Mouse (Mus musculus): ENCODE data around the gene Ctcfl. TPM values are rescaled to one million over a fixed set of nuclear protein-coding genes. Genes with fewer than 3 reads are reported as not detected.
"Not testable (repeated sequence)": the region's sequence is repeated elsewhere in the genome, so short reads cannot be mapped to it uniquely, and the experiment has no call there.

The Ctcfl gene
- polyA plus RNA-seq, 1 experiment from 2014 or later = 0.15 TPM

DNA sequence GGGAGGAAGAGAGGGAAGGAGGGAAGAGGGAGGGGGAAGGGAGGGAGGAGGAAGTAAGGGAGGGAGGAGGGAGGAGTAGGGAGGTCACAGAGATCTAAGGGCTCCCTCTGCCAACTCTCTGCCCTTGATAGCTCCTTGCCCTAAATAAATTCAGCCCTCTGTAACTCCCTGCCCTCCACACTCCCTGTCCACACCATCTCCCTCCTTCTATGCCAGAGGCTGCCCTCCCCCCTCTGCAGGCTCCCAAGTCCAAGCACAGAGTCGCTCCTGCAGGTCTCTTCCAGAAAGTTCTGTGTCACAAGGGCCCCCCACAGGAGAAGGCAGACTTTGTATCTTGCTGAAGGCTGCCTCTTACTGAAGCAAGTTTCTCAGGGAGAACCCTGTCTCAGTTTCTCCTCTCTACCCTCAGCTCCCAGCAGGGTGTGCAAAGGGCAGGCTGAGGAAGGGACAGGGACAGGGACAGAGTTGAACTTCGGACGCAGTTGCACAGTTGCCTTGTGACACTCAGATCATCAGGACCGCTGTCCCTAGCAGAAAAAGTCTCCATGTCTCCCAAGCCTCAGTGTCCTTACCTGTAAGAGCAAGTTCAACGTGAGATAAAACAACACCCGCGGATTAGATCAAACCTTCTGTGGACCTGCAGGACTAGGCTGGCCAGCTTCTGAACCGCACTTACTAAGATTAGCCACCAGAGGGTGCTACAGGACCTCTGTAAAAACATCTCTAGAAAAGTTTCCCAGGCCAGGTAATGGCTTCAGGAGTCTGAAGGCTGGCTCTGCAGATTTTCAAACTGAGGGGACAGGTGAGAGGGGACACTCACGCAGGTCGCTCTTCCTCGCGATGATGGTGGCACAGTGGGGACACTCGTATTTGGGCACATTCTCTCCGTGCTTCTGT is 12.2 kb downstream of the Ctcfl start:
- 13% methylated on average over 14 of the region's 14 CpGs for WGBS
- Histone ChIP-seq H3K9me3 (no peaks in the 10 kb centered on the region), H3K4me3 (no peak overlapping the region), H3K4me1 (0 out of 2 replicates have a peak, but pooled peaks cover 4% of the 10 kb centered on the region), H3K4me2 (replicated peaks) (no peak overlapping the region), H3K27ac (no peak overlapping the region), H3K27me3 (peaks cover 26% of the 10 kb centered on the region), H3K9ac (peak overlapping the region; percentile 31; the same call in 1 of the 2 replicates), H3K36me3 (no peaks in the 10 kb centered on the region)
- peak; percentile 48; the same call in 1 of the 2 replicates for ATAC-seq (ENCODE audit: low FRiP score, low read depth)

DNA sequence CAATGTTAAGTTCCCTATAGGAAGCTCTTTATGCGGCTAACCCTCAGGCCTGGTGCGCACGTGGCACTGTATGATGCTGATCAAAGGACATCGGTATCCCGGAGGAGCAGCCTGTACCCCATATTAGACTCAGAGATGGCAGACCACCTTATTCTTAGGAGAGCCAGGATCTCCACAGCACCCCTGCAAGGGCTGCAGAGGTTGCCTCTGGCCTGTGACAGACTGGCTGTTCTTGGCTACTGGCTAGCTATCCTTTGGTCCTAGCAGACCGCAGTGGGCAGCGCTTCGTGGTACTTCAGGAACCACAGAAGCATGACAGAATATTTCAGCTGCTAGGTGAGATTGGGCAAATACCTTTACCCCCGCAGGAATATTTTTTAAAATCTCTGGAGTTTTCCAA is 12.9 kb downstream of the Ctcfl start:
- Histone ChIP-seq H3K9ac (no peak overlapping the region), H3K4me2 (replicated peaks) (no peak overlapping the region), H3K4me1 (0 out of 2 replicates have a peak, but pooled peaks cover 4% of the 10 kb centered on the region), H3K9me3 (no peaks in the 10 kb centered on the region), H3K4me3 (no peak overlapping the region), H3K27ac (no peak overlapping the region; the same call in 1 of the 2 replicates), H3K27me3 (peaks cover 31% of the 10 kb centered on the region), H3K36me3 (no peaks in the 10 kb centered on the region)
- no peak for ATAC-seq (ENCODE audit: low FRiP score, low read depth)
- 81% methylated on average over 9 of the region's 9 CpGs for WGBS

DNA sequence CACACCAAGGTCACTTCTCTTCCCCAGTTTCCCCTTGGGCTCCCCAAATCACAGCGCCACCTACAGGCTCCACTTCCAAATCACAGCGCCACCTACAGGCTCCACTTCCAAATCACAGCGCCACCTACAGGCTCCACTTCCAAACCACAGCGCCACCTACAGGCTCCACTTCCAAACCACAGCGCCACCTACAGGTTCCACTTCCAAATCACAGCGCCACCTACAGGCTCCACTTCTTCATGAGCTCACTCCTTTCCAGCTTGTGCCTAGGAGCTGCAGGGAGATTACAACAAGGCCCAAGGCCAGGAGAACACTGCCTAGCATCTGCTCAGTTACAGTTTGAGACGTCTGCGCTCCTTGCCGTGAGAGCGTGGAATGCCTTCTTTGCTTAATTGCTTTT is 22.0 kb downstream of the Ctcfl start:
- not testable (repeated sequence) for H3K27ac ChIP-seq; H3K27me3 ChIP-seq; H3K4me1 ChIP-seq; H3K9ac ChIP-seq; H3K9me3 ChIP-seq; H3K36me3 ChIP-seq; H3K4me3 ChIP-seq; H3K4me2 ChIP-seq (replicated peaks); ATAC-seq (ENCODE audit: low FRiP score, low read depth)
- 88% methylated on average over 10 of the region's 10 CpGs for WGBS

DNA sequence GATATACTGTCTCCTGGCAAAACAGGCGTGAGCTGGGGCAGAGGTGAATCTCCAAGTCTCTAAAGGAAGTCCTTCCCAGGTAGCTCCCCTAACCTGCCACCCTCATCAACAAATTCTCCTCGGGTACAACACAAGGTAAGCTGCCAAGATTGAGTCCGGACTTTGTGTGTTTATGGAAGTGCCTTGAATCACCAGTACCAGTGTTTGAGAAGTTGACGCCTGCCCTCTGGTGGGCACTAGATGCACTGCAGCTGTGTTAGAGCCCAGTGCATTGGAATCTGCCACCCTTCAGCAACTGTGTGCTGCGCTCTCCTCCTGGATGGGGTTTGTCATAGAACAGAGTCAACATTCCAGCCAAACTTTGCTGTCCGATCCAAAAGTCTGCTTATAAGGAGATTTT is 29.9 kb downstream of the Ctcfl start:
- Histone ChIP-seq H3K4me2 (replicated peaks) (no peak overlapping the region), H3K9me3 (no peaks in the 10 kb centered on the region), H3K4me1 (no peaks in the 10 kb centered on the region), H3K9ac (no peak overlapping the region), H3K27me3 (0 out of 2 replicates have a peak, but pooled peaks cover 3% of the 10 kb centered on the region), H3K36me3 (no peaks in the 10 kb centered on the region), H3K27ac (no peak overlapping the region), H3K4me3 (no peak overlapping the region)
- WGBS = 14% methylated on average over 6 of the region's 6 CpGs
- peak; percentile 69; the same call in 1 of the 2 replicates for ATAC-seq (ENCODE audit: low FRiP score, low read depth)

DNA sequence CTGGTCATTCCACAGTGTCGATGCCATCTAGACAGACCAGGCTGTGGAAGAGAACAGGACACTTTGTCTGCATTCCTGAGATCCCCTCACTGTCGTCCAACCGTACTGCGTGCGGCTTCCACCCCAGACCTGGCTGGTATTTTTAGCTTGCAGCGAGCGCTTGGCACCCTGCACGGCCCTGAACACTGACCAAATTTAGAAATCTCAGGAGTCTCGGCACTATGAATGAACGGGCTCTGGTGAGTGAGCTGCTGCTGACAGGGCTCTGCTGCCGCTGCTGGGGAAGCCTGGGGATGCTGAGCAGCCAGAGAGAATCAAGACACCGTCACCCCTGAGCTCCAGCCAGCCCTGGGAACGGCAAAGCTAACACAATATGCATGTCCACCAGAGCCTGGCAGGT is 31.9 kb downstream of the Ctcfl start:
- Histone ChIP-seq H3K9me3 (no peaks in the 10 kb centered on the region), H3K27me3 (0 out of 2 replicates have a peak, but pooled peaks cover 3% of the 10 kb centered on the region), H3K36me3 (no peaks in the 10 kb centered on the region), H3K9ac (no peak overlapping the region), H3K4me1 (peaks cover 7% of the 10 kb centered on the region), H3K27ac (no peak overlapping the region), H3K4me2 (replicated peaks) (no peak overlapping the region), H3K4me3 (no peak overlapping the region)
- no peak for ATAC-seq (ENCODE audit: low FRiP score, low read depth)
- 63% methylated on average over 13 of the region's 13 CpGs for WGBS

DNA sequence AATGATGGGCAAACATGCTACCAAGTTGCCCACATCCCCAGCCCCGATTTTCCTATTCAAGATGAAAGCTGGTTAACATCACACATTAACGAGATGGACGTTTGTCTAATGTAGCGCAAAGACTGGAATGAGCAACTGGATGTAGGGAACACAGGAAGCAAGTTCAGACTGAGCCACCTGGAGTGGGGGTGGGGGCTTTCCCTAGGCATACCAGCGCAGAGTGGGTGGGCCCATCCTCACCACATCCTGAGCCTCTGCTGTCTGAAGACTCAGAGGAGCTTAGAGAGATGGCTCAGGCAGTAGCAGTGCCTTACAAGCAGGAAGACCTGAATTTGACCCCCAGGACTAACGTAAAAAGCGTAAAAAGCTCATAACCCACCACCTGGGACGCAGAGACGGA is 33.6 kb downstream of the Ctcfl start:
- 59% methylated on average over 9 of the region's 9 CpGs for WGBS

DNA sequence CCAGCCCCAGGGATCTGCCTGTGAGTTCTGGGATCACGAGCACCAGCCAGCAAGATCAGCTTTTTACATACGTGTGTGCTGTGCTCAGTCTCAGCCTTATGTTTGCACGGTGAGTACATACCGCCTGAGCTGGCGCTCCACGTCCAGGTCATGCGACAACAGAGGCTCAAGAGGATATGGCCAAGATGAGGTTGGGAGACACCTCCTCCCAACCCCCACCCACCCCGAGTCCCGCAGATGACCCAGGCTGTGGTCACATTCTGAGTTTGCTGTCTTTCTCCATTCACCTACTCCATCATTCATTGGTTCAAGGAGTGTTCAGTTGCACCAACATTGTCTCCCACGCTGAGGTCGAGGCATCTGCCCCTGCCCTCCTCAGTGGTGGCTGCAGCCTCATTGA is 34.5 kb downstream of the Ctcfl start:
- WGBS = 95% methylated on average over 11 of the region's 11 CpGs
- no peak overlapping the region for H3K27ac ChIP-seq
- ATAC-seq (ENCODE audit: low FRiP score, low read depth) = no peak
- H3K9me3 ChIP-seq = no peaks in the 10 kb centered on the region
- H3K9ac ChIP-seq = no peak overlapping the region
- peaks cover 15% of the 10 kb centered on the region for H3K4me1 ChIP-seq
- H3K27me3 ChIP-seq = no peaks in the 10 kb centered on the region
- H3K4me3 ChIP-seq = no peak overlapping the region
- no peak overlapping the region for H3K4me2 ChIP-seq (replicated peaks)
- H3K36me3 ChIP-seq = no peaks in the 10 kb centered on the region

More for the DNA sequence above, 33.6 kb downstream of the Ctcfl start:
- Histone ChIP-seq H3K4me2 (replicated peaks) (no peak overlapping the region), H3K9ac (no peak overlapping the region), H3K27me3 (0 out of 2 replicates have a peak, but pooled peaks cover 2% of the 10 kb centered on the region), H3K36me3 (no peaks in the 10 kb centered on the region), H3K9me3 (no peaks in the 10 kb centered on the region), H3K4me1 (peaks cover 7% of the 10 kb centered on the region), H3K27ac (no peak overlapping the region), H3K4me3 (no peak overlapping the region)
- no peak for ATAC-seq (ENCODE audit: low FRiP score, low read depth)

DNA sequence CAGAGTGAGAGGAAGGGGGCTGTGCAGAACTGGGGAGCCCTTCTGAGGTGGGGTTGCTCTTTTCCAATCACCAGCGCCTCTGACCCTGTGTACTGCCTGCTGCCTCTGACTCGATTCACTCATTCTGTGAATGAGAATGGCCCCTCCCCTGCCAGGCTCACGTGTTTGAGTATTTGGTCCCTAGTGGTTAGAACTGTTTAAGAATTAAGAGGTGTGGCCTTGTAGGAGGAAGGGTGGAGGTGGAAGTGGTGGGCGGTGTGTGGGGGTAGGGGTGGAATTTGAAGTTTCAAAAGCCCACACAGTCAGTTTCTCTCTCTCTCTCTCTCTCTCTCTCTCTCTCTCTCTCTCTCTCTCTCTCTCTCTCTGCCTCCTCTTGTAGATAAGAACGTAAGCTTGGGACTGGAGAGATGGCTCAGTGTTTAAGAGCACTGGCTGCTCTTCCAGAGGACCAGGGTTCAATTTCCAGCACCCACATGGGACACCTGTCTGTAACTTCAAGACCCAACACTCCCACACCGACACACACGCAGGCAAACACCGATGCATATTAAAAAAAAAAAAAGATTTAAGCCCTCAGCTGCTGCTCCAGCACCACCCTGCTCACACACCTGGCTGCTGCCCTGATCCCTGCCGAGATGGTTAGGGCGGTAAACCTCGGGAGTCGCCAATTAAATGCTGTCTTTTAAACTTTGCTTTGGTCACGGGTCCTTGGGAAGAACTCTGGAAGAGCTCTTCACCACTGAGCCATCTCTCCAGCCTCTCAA is 35.4 kb downstream of the Ctcfl start:
- H3K4me2 ChIP-seq (replicated peaks) = peak overlapping the region; percentile 40
- H3K9me3 ChIP-seq = no peaks in the 10 kb centered on the region
- H3K9ac ChIP-seq = peak overlapping the region; percentile 43; the same call in 1 of the 2 replicates
- no peaks in the 10 kb centered on the region for H3K27me3 ChIP-seq
- H3K36me3 ChIP-seq = no peaks in the 10 kb centered on the region
- ATAC-seq (ENCODE audit: low FRiP score, low read depth) = no peak
- H3K27ac ChIP-seq = no peak overlapping the region
- peaks cover 15% of the 10 kb centered on the region for H3K4me1 ChIP-seq
- 10% methylated on average over 13 of the region's 13 CpGs for WGBS
- no peak overlapping the region for H3K4me3 ChIP-seq

DNA sequence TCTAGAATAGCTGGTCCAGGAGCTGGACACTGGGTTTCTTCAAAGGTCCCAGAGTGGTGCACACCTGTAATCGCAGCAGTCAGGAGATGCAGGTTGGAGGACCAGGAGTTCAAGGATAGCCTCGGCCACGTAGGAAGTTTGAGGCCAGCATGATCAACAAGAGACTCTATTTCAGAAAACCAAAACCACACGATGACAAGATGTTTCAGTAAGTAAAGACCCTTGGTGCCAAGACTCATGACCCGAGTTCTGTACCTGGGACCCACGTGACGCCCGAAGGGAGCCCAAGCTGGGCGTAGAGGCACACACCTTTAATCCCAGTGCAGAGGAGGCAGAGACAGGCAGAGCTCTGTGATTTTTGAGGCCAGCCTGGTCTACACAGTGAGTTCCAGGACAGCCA is 36.2 kb downstream of the Ctcfl start:
- no peak for ATAC-seq (ENCODE audit: low FRiP score, low read depth)
- H3K27ac ChIP-seq = no peak overlapping the region
- H3K36me3 ChIP-seq = no peaks in the 10 kb centered on the region
- no peak overlapping the region for H3K4me3 ChIP-seq
- no peaks in the 10 kb centered on the region for H3K27me3 ChIP-seq
- WGBS = 78% methylated on average over 9 of the region's 9 CpGs
- H3K4me2 ChIP-seq (replicated peaks) = peak overlapping the region; percentile 40; the same call in 1 of the 2 replicates
- H3K9ac ChIP-seq = peak overlapping the region; percentile 43; the same call in 1 of the 2 replicates
- no peaks in the 10 kb centered on the region for H3K9me3 ChIP-seq
- H3K4me1 ChIP-seq = peaks cover 15% of the 10 kb centered on the region

DNA sequence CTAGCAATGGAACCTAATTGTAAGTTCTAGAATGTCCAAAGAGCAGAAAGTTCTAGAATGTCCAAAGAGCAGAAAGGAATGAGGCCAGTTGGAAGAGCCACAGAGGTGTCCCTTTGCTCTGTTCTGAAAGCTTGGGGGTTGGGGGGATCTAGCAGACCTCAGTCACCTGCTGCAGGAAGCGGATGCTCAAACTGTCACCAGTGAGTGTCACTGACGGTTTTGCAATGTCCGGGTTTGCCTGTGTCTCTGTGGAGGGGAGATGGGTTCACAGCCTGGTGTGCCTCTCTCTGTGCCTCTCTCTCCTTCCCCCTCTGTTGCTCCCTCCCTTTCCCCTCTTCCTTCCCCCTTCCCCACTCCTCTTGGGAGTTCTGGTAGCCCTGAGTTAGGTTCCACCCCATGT is 36.6 kb downstream of the Ctcfl start:
- 79% methylated on average over 3 of the region's 3 CpGs for WGBS
- H3K4me1 ChIP-seq = peaks cover 15% of the 10 kb centered on the region
- H3K9me3 ChIP-seq = no peaks in the 10 kb centered on the region
- H3K27ac ChIP-seq = no peak overlapping the region
- no peaks in the 10 kb centered on the region for H3K36me3 ChIP-seq
- H3K4me2 ChIP-seq (replicated peaks) = no peak overlapping the region
- ATAC-seq (ENCODE audit: low FRiP score, low read depth) = no peak
- no peaks in the 10 kb centered on the region for H3K27me3 ChIP-seq
- no peak overlapping the region for H3K9ac ChIP-seq
- H3K4me3 ChIP-seq = no peak overlapping the region

DNA sequence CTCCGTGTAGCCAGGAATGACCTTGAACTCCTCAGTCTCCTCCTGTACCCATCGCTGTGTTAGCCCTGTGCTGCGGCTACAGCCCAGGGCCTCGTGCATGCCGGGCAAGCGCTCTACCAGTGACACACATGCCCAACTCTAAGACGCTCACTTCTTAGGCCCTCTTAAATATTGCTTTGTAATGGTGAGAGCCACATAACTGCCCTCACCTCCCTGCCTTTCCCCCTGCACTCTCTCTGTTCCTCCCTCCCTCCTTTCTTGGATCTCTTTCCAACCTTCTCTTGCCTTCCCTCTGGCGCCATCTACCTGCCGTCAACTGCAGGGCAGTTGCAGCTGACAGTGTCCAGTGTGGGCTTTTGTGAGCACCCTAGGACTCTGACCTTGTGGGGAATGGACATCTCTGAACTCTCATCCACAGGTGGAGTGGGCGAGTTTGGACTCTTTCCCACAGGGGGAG is 38.5 kb downstream of the Ctcfl start:
- no peaks in the 10 kb centered on the region for H3K9me3 ChIP-seq
- H3K4me2 ChIP-seq (replicated peaks) = no peak overlapping the region
- no peak overlapping the region for H3K4me3 ChIP-seq
- no peaks in the 10 kb centered on the region for H3K36me3 ChIP-seq
- H3K4me1 ChIP-seq = peaks cover 15% of the 10 kb centered on the region
- ATAC-seq (ENCODE audit: low FRiP score, low read depth) = peak; percentile 42; the same call in 1 of the 2 replicates
- H3K27me3 ChIP-seq = no peaks in the 10 kb centered on the region
- no peak overlapping the region for H3K9ac ChIP-seq
- no peak overlapping the region for H3K27ac ChIP-seq
- WGBS = 29% methylated on average over 10 of the region's 10 CpGs

All from limb, embryonic 13.5 days (tissue).